Mouse (Mus musculus): ENCODE data around the gene Klrc1. TPM values are rescaled to one million over a fixed set of nuclear protein-coding genes. Genes with fewer than 3 reads are reported as not detected.

The Klrc1 gene
- 0.23 and 1.00 TPM in 2 replicates for polyA plus RNA-seq (2012)

DNA sequence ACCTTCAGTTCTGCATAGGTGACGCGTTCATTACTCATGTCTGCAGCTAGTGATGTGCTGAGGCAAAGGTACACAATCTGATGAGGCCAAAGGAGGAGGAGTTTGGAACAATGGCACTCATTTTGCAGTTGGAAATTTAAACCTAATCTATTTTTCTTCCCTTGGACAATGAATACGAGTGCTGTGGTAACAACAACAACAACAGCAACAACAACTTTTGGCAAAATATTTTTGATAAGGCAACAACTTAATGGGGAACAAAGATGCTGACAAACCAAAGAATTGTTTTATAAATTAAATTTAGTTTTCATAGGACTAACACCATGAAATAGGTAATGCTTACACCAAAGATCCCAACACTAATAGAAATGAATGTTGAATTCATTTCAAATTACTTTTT, at the start of gene Klrc1:
TSS of gene Klrc1 (minus strand) at position 101 of the 400 bp plus-strand sequence.

DNA sequence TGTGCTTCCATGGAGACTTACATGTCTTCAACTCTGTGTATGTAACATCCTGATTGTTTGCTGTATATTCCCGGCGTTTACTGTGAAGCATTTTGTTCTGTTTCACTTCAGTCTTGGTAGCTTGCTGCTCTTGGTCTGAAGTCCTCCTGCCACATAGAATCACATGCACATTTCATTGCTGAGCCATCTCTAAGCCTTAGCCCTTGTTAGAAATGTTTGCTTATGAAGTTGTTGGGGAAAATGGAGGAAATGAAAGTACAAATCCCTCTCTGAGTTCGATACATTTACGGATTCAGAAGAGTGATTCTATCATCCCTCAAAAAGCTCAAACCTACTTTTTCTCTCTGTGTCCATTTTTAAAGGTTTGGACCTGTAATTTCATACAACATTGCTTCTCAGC, 38.3 kb upstream of the Klrc1 start, which contains the start of gene Klri1:
TSS of gene Klri1 (minus strand) at position 101 of the 400 bp plus-strand sequence.

DNA sequence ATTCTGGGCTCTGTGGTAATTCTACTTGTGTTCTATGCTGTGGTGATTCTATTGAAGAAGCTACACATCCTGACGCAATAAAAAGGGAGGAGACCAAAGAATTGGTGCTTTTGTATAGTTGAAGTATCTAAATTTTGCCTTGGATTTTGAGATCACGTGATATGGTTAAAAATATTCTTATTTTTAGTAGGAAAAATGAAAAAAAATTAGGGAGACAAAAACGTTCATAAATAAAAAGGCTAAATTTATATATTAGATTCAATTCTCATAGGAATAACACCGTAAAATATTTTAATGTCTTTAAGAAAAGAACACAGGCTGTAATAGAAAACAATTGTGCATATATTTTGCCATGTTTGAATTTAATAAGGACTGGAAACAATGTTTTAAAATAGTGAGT, 18.2 kb downstream of the Klrc1 start, which contains the start of gene Klrc2:
TSS of gene Klrc2 (minus strand) at position 101 of the 400 bp plus-strand sequence.

DNA sequence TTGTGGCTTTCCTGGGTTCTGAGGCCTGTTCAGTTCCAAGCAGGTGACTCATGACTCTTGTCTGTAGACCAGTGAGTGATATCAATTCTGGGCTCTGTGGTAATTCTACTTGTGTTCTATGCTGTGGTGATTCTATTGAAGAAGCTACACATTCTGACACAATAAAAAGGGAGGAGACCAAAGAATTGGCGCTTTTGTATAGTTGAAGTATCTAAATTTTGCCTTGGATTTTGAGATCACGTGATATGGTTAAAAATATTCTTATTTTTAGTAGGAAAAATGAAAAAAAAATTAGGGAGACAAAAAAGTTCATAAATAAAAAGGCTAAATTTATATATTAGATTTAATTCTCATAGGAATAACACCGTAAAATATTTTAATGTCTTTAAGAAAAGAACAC, 35.5 kb downstream of the Klrc1 start, which contains the start of gene Klrc3:
TSS of gene Klrc3 (minus strand) at position 101 of the 400 bp plus-strand sequence.

DNA sequence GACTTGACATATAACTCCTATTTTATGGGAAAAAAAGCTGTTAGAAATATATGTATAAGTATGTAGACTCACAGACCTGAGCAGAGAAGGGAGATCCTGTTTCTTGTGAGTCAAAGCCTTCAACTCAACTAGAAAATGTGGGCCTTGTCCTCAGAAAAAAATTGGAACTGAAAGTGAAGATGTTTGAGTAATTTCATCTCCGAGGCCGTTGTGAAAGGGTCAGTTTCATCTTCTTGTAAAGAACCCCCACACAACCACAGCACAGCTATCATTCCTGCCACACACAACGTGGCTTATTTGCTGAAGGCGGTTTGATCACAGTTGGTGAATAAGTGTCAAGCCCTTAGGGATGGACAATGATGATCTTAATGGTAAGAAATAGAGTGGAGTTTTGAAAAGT, 55.0 kb downstream of the Klrc1 start, which contains the start of gene Klrk1:
TSS of gene Klrk1 (minus strand) at position 130 of the 400 bp plus-strand sequence.

Other genes with a start within 250 kb of the Klrc1 start
- 0.06 TPM in 1 of 2 replicates, not detected in the other for gene Clec1a, start 227.0 kb downstream of the Klrc1 start, polyA plus RNA-seq (2012)
- 0.44 and 0.61 TPM in 2 replicates for gene Olr1, start 171.8 kb downstream of the Klrc1 start, polyA plus RNA-seq (2012)
- gene Tmem52b, start 166.4 kb downstream of the Klrc1 start, polyA plus RNA-seq (2012), result not detected in 2 replicates
- 89.6 and 129 TPM in 2 replicates for gene Gabarapl1, start 145.8 kb downstream of the Klrc1 start, polyA plus RNA-seq (2012)
- 0.05 TPM in 1 of 2 replicates, not detected in the other for gene Klre1, start 101.1 kb downstream of the Klrc1 start, polyA plus RNA-seq (2012)
- gene Klrd1, start 87.2 kb downstream of the Klrc1 start, polyA plus RNA-seq (2012), result 0.19 and 0.37 TPM in 2 replicates
- gene Klrk1, start 55.1 kb downstream of the Klrc1 start, polyA plus RNA-seq (2012), result 0.39 and 0.74 TPM in 2 replicates
- 0.24 TPM in 1 of 2 replicates, not detected in the other for gene Klrc3, start 35.6 kb downstream of the Klrc1 start, polyA plus RNA-seq (2012)
- 0.11 TPM in 1 of 2 replicates, not detected in the other for gene Klrc2, start 18.3 kb downstream of the Klrc1 start, polyA plus RNA-seq (2012)
- gene Klri1, start 38.2 kb upstream of the Klrc1 start, polyA plus RNA-seq (2012), result not detected in 2 replicates
- 0.01 and 0.03 TPM in 2 replicates for gene Klri2, start 61.5 kb upstream of the Klrc1 start, polyA plus RNA-seq (2012)
- not detected in 2 replicates for gene Gm156, start 105.3 kb upstream of the Klrc1 start, polyA plus RNA-seq (2012)
- not detected in 2 replicates for gene Gm17631, start 183.7 kb upstream of the Klrc1 start, polyA plus RNA-seq (2012)
- gene Klra17, start 197.7 kb upstream of the Klrc1 start, polyA plus RNA-seq (2012), result 0.07 TPM in 1 of 2 replicates, not detected in the other
- not detected in 2 replicates for gene Klra5, start 238.7 kb upstream of the Klrc1 start, polyA plus RNA-seq (2012)